Mouse (Mus musculus) testis, adult 2 months (tissue): ENCODE measurements around the gene Dpy19l2. TPM values are rescaled to one million over a fixed set of nuclear protein-coding genes. Genes with fewer than 3 reads are reported as not detected.

Source experiments
- H3K27ac ChIP-seq: fragments of 200-500 bp; 2 replicates; pipeline ENCODE4 v1.5.1; 2012; ENCODE audit warnings: low read depth, low read length; ENCODE audit not compliant: control insufficient read depth, insufficient read depth
- H3K27me3 ChIP-seq: fragments of 200-500 bp; 2 replicates; pipeline ENCODE4 v1.6.1; 2012; ENCODE audit warnings: mild to moderate bottlenecking, low read length, moderate library complexity; ENCODE audit not compliant: control insufficient read depth, insufficient read depth
- H3K36me3 ChIP-seq: fragments of 200-500 bp; 2 replicates; pipeline ENCODE4 v1.6.1; 2012; ENCODE audit warnings: mild to moderate bottlenecking, low read length; ENCODE audit not compliant: control insufficient read depth, insufficient read depth
- H3K4me1 ChIP-seq: fragments of 200-500 bp; 2 replicates; pipeline ENCODE4 v1.6.1; 2012; ENCODE audit warnings: low read length; ENCODE audit not compliant: control insufficient read depth, insufficient read depth
- H3K4me3 ChIP-seq: fragments of 200-500 bp; 2 replicates; pipeline ENCODE4 v1.5.1; 2012; ENCODE audit warnings: low read depth, mild to moderate bottlenecking, low read length, moderate library complexity, mixed read lengths; ENCODE audit not compliant: control insufficient read depth
- CTCF ChIP-seq: fragments of 200-500 bp; IDR thresholded peaks from 2 replicates; pipeline ENCODE4 v1.5.1; 2012; ENCODE audit warnings: low read depth, mild to moderate bottlenecking, inconsistent platforms, low read length, moderate library complexity; ENCODE audit not compliant: control insufficient read depth, insufficient read depth, insufficient replicate concordance
- POLR2A ChIP-seq: fragments of 200-500 bp; IDR thresholded peaks from 2 replicates; pipeline ENCODE4 v1.6.1; 2012; ENCODE audit warnings: low read depth, mild to moderate bottlenecking, inconsistent platforms, low read length, moderate library complexity; ENCODE audit not compliant: control insufficient read depth
- polyA plus RNA-seq: library from polyadenylated mRNA; depleted of rRNA; stranded (reverse); fragments of >200 nt; gene quantifications from 2 replicates; pipeline ENCODE4 v1.2.3, GENCODE M21; 2012; rRNA removed

The Dpy19l2 gene
- polyA plus RNA-seq, 1 experiment = 68.8 TPM

DNA sequence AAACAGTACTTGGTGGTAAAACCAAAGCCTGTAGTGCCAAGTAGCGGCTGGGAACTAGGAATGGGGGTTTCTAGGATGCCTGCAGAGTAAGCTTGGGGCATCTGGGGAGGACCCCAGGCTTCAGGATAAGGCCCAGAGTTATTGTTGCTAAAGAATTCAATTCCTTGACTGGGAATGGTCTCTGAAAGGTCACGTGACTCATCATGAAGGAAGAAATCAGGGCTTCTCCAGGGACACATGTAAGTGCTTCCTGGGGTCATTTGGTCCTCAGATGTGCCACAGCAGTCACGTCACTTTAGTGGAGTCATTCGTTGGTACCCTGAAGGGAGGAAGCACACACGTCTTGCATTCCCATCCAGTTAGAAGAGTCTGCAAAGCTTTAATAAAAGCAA is 182.0 kb downstream of the Dpy19l2 start:
- Histone ChIP-seq H3K36me3 (no peaks in the 10 kb centered on the region), H3K27me3 (no peaks in the 10 kb centered on the region), H3K27ac (no peak overlapping the region), H3K4me1 (no peaks in the 10 kb centered on the region), H3K4me3 (no peak overlapping the region)
- TF ChIP-seq CTCF (no peak), POLR2A (no peak)

GRCm38 (mm10) chr9:24513290-24514077 is 182.6 kb downstream of the Dpy19l2 start:
- H3K4me3 ChIP-seq = no peak overlapping the region
- no peaks in the 10 kb centered on the region for H3K27me3 ChIP-seq
- TF ChIP-seq POLR2A (no peak), CTCF (no peak)
- H3K4me1 ChIP-seq = no peaks in the 10 kb centered on the region
- no peaks in the 10 kb centered on the region for H3K36me3 ChIP-seq
- H3K27ac ChIP-seq = no peak overlapping the region

DNA sequence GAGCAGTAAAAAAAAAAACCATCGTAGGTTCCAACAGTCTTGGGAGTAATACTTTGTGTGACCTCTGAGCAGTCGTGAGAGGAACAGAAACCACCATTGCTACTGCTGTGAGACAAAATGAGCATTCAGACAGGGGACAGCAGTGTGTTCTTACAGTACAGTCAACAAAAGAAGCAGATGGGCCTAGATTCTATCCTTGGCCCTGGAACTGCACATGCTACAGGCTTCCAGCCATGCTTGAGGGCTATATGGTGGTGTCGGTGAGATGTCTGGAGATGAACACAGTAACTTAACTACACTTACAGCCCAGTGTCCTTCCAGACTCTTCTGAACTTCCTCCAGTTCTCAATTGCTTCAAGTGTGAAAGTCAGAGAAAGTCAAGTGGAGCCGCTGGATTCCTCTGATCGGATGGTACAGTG is 184.0 kb downstream of the Dpy19l2 start:
- Histone ChIP-seq H3K4me1 (no peaks in the 10 kb centered on the region), H3K27ac (no peak overlapping the region), H3K27me3 (no peaks in the 10 kb centered on the region), H3K4me3 (no peak overlapping the region), H3K36me3 (no peaks in the 10 kb centered on the region)
- TF ChIP-seq POLR2A (no peak), CTCF (no peak)

DNA sequence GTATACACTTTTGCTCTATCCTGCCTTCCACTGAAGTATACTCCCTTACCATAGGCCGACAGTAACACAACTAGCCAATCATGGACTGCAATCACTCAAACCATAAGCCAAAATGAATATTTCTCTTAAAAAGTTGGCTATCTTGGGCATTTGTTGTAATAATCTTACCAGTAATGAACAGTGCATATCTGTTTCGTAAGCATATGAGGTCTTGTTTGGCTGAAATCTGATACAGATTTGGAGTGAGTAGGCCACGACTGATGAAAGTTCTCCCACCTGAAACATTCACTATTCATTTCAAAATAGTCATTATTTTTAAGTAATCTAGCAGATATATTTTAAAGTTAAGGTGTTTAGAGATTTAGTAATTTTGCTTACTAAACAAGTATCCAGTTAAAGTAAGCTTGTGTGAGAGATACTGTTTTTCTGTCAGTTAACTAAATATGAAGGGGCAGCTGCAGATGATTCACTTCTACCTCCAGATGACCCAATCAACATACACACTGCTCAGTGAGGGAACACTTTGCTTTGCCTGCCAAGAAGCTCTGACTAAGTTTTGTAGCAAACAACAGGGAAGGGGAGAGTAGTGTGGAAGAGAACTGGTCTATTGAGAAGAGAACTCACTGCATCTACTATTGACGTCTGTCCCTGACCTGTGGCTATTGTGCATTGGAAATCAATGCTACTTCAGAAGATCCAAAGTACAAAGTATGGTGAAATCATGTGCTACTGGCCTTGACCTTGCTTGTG is 184.5 kb downstream of the Dpy19l2 start:
- no peak overlapping the region for H3K27ac ChIP-seq
- no peaks in the 10 kb centered on the region for H3K36me3 ChIP-seq
- no peak overlapping the region for H3K4me3 ChIP-seq
- H3K4me1 ChIP-seq = no peaks in the 10 kb centered on the region
- no peaks in the 10 kb centered on the region for H3K27me3 ChIP-seq
- TF ChIP-seq POLR2A (no peak), CTCF (no peak)

DNA sequence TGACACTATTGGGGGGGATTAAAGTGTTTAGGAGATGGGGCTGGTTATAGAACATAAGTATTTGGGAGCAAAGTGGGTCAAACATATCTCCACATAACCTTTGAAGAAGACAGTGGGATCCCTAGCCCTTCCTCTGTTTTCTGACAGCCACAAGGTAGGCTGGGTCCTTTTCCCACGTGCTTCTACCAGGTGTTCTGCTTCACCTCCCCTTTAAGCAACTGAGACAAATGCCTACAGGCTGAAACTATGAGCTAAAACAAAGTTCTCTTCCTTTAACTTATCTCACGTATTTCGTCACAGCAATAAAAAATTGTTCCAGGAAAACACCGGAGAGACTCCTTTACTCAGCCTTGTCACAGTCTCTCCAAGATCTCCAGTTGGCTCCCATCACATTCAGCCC is 187.2 kb downstream of the Dpy19l2 start:
- no peak overlapping the region for H3K27ac ChIP-seq
- H3K4me1 ChIP-seq = no peaks in the 10 kb centered on the region
- H3K4me3 ChIP-seq = no peak overlapping the region
- H3K36me3 ChIP-seq = no peaks in the 10 kb centered on the region
- no peak for TF ChIP-seq CTCF
- no peak for TF ChIP-seq POLR2A
- no peaks in the 10 kb centered on the region for H3K27me3 ChIP-seq

Other genes starting within 250 kb of the Dpy19l2 start
- gene Dpy19l1, start 193.2 kb downstream of the Dpy19l2 start, polyA plus RNA-seq = 29.1 and 34.6 TPM in 2 replicates
- gene Cypt4, start 71.1 kb downstream of the Dpy19l2 start, polyA plus RNA-seq = 411 and 443 TPM in 2 replicates
- 0.01 TPM in 2 replicates for gene Tbx20, start 78.0 kb upstream of the Dpy19l2 start, polyA plus RNA-seq